Mouse (Mus musculus): ENCODE results near the gene 1500009C09Rik. TPM values are rescaled to one million over a fixed set of nuclear protein-coding genes. Genes with fewer than 3 reads are reported as not detected.

Gene 1500009C09Rik
- polyA plus RNA-seq, 1 experiment from 2014 or later, result 0.68 TPM

- Histone ChIP-seq H3K36me3 (ENCODE audit: control insufficient read depth, insufficient read depth, low read length) (peaks cover 6% of the 10 kb centered on the region; the same call in 1 of the 2 replicates), H3K4me3 (ENCODE audit: low read depth, low read length) (no peak overlapping the region), H3K9me3 (ENCODE audit: control insufficient read depth, low read length) (no peaks in the 10 kb centered on the region), H3K27me3 (ENCODE audit: control insufficient read depth, insufficient read depth, low read length) (peaks cover 70% of the 10 kb centered on the region), H3K9ac (ENCODE audit: low read length) (no peak overlapping the region), H3K4me2 (ENCODE audit: low read depth) (no peak overlapping the region), H3K27ac (ENCODE audit: low read depth, low read length) (no peak overlapping the region), H3K4me1 (ENCODE audit: control insufficient read depth, insufficient read depth, low read length) (peaks cover 23% of the 10 kb centered on the region)
- 81% methylated on average over 13 of the region's 13 CpGs for WGBS
- no peak for DNase-seq (ENCODE audit: low spot score)
- no peak for ATAC-seq (ENCODE audit: insufficient read depth, low FRiP score, low TSS enrichment)
Measured at GRCm38 (mm10) chr15:82209295-82210050, 42.7 kb upstream of the 1500009C09Rik start.

- peaks cover 23% of the 10 kb centered on the region for H3K4me1 ChIP-seq (ENCODE audit: control insufficient read depth, insufficient read depth, low read length)
- DNase-seq (ENCODE audit: low spot score) (no peak), ATAC-seq (ENCODE audit: insufficient read depth, low FRiP score, low TSS enrichment) (no peak)
- H3K27me3 ChIP-seq (ENCODE audit: control insufficient read depth, insufficient read depth, low read length), result peaks cover 82% of the 10 kb centered on the region
- H3K9me3 ChIP-seq (ENCODE audit: control insufficient read depth, low read length), result no peaks in the 10 kb centered on the region
- H3K9ac ChIP-seq (ENCODE audit: low read length), result no peak overlapping the region
- no peak overlapping the region for H3K4me3 ChIP-seq (ENCODE audit: low read depth, low read length)
- WGBS, result 47% methylated on average over 1 of the region's 1 CpGs
- H3K27ac ChIP-seq (ENCODE audit: low read depth, low read length), result no peak overlapping the region
- no peaks in the 10 kb centered on the region for H3K36me3 ChIP-seq (ENCODE audit: control insufficient read depth, insufficient read depth, low read length)
- no peak overlapping the region for H3K4me2 ChIP-seq (ENCODE audit: low read depth)
Measured at GRCm38 (mm10) chr15:82210801-82211200, 41.4 kb upstream of the 1500009C09Rik start.

GRCm38 (mm10) chr15:82211281-82211680 is 40.9 kb upstream of the 1500009C09Rik start:
- H3K4me1 ChIP-seq (ENCODE audit: control insufficient read depth, insufficient read depth, low read length), result peaks cover 23% of the 10 kb centered on the region
- DNase-seq (ENCODE audit: low spot score) (no peak), ATAC-seq (ENCODE audit: insufficient read depth, low FRiP score, low TSS enrichment) (no peak)
- H3K27ac ChIP-seq (ENCODE audit: low read depth, low read length), result no peak overlapping the region
- 1% methylated on average over 11 of the region's 11 CpGs for WGBS
- H3K9ac ChIP-seq (ENCODE audit: low read length), result no peak overlapping the region; the same call in 1 of the 2 replicates
- peaks cover 77% of the 10 kb centered on the region for H3K27me3 ChIP-seq (ENCODE audit: control insufficient read depth, insufficient read depth, low read length)
- H3K4me2 ChIP-seq (ENCODE audit: low read depth), result peak overlapping the region; percentile 52
- H3K36me3 ChIP-seq (ENCODE audit: control insufficient read depth, insufficient read depth, low read length), result no peaks in the 10 kb centered on the region
- peak overlapping the region; percentile 34; the same call in 1 of the 2 replicates for H3K4me3 ChIP-seq (ENCODE audit: low read depth, low read length)
- no peaks in the 10 kb centered on the region for H3K9me3 ChIP-seq (ENCODE audit: control insufficient read depth, low read length)

- Histone ChIP-seq H3K9ac (ENCODE audit: low read length) (peak overlapping the region; percentile 26), H3K36me3 (ENCODE audit: control insufficient read depth, insufficient read depth, low read length) (no peaks in the 10 kb centered on the region), H3K4me3 (ENCODE audit: low read depth, low read length) (peak overlapping the region; percentile 34), H3K27me3 (ENCODE audit: control insufficient read depth, insufficient read depth, low read length) (peaks cover 68% of the 10 kb centered on the region), H3K27ac (ENCODE audit: low read depth, low read length) (no peak overlapping the region), H3K4me1 (ENCODE audit: control insufficient read depth, insufficient read depth, low read length) (peaks cover 16% of the 10 kb centered on the region), H3K9me3 (ENCODE audit: control insufficient read depth, low read length) (no peaks in the 10 kb centered on the region), H3K4me2 (ENCODE audit: low read depth) (peak overlapping the region; percentile 52)
- DNase-seq (ENCODE audit: low spot score), result no peak
- under 1% methylated on average over 102 of the region's 112 CpGs for WGBS
- ATAC-seq (ENCODE audit: insufficient read depth, low FRiP score, low TSS enrichment), result 0 out of 2 replicates have a peak, but pooled peaks have one; percentile 31
Measured at GRCm38 (mm10) chr15:82211911-82212751, 40.1 kb upstream of the 1500009C09Rik start.

- H3K9ac ChIP-seq (ENCODE audit: low read length), result peak within 1 kb of the TSS; percentile 26
- H3K36me3 ChIP-seq (ENCODE audit: control insufficient read depth, insufficient read depth, low read length), result no peaks in the 10 kb centered on the region
- peaks cover 14% of the 10 kb centered on the region for H3K4me1 ChIP-seq (ENCODE audit: control insufficient read depth, insufficient read depth, low read length)
- H3K4me2 ChIP-seq (ENCODE audit: low read depth), result peak within 1 kb of the TSS; percentile 52
- ATAC-seq (ENCODE audit: insufficient read depth, low FRiP score, low TSS enrichment), result no peak
- no peak within 1 kb of the TSS for H3K27ac ChIP-seq (ENCODE audit: low read depth, low read length)
- peaks cover 64% of the 10 kb centered on the region for H3K27me3 ChIP-seq (ENCODE audit: control insufficient read depth, insufficient read depth, low read length)
- no peaks in the 10 kb centered on the region for H3K9me3 ChIP-seq (ENCODE audit: control insufficient read depth, low read length)
- peak within 1 kb of the TSS; percentile 34 for H3K4me3 ChIP-seq (ENCODE audit: low read depth, low read length)
- 0% methylated on average over 34 of the region's 34 CpGs for WGBS
- DNase-seq (ENCODE audit: low spot score), result no peak
Measured at GRCm38 (mm10) chr15:82212752-82213063, 39.5 kb upstream of the 1500009C09Rik start, which contains the start of gene Shisa8. Gene Shisa8, minus strand, starts transcription at chr15:82212815.

GRCm38 (mm10) chr15:82213222-82213621 is 39.0 kb upstream of the 1500009C09Rik start:
- WGBS, result 1% methylated on average over 4 of the region's 4 CpGs
- DNase-seq (ENCODE audit: low spot score), result no peak

GRCm38 (mm10) chr15:82215332-82216046 is 36.7 kb upstream of the 1500009C09Rik start:
- H3K4me1 ChIP-seq (ENCODE audit: control insufficient read depth, insufficient read depth, low read length), result peaks cover 14% of the 10 kb centered on the region
- no peaks in the 10 kb centered on the region for H3K9me3 ChIP-seq (ENCODE audit: control insufficient read depth, low read length)
- no peak for ATAC-seq (ENCODE audit: insufficient read depth, low FRiP score, low TSS enrichment)
- no peak overlapping the region for H3K4me2 ChIP-seq (ENCODE audit: low read depth)
- no peak for DNase-seq (ENCODE audit: low spot score)
- H3K36me3 ChIP-seq (ENCODE audit: control insufficient read depth, insufficient read depth, low read length), result no peaks in the 10 kb centered on the region
- 38% methylated on average over 11 of the region's 11 CpGs for WGBS
- no peak overlapping the region for H3K4me3 ChIP-seq (ENCODE audit: low read depth, low read length)
- no peak overlapping the region for H3K9ac ChIP-seq (ENCODE audit: low read length)
- H3K27ac ChIP-seq (ENCODE audit: low read depth, low read length), result no peak overlapping the region
- H3K27me3 ChIP-seq (ENCODE audit: control insufficient read depth, insufficient read depth, low read length), result peaks cover 44% of the 10 kb centered on the region

More at GRCm38 (mm10) chr15:82213222-82213621, 39.0 kb upstream of the 1500009C09Rik start:
- Histone ChIP-seq H3K36me3 (ENCODE audit: control insufficient read depth, insufficient read depth, low read length) (no peaks in the 10 kb centered on the region), H3K9me3 (ENCODE audit: control insufficient read depth, low read length) (no peaks in the 10 kb centered on the region), H3K4me3 (ENCODE audit: low read depth, low read length) (no peak overlapping the region), H3K4me2 (ENCODE audit: low read depth) (no peak overlapping the region), H3K27ac (ENCODE audit: low read depth, low read length) (no peak overlapping the region), H3K27me3 (ENCODE audit: control insufficient read depth, insufficient read depth, low read length) (peaks cover 59% of the 10 kb centered on the region), H3K9ac (ENCODE audit: low read length) (no peak overlapping the region), H3K4me1 (ENCODE audit: control insufficient read depth, insufficient read depth, low read length) (peaks cover 14% of the 10 kb centered on the region)
- ATAC-seq (ENCODE audit: insufficient read depth, low FRiP score, low TSS enrichment), result no peak

GRCm38 (mm10) chr15:82216142-82216827 is 35.9 kb upstream of the 1500009C09Rik start:
- no peak overlapping the region for H3K4me3 ChIP-seq (ENCODE audit: low read depth, low read length)
- 56% methylated on average over 20 of the region's 20 CpGs for WGBS
- ATAC-seq (ENCODE audit: insufficient read depth, low FRiP score, low TSS enrichment) (no peak), DNase-seq (ENCODE audit: low spot score) (no peak)
- H3K27ac ChIP-seq (ENCODE audit: low read depth, low read length), result no peak overlapping the region
- H3K27me3 ChIP-seq (ENCODE audit: control insufficient read depth, insufficient read depth, low read length), result peaks cover 36% of the 10 kb centered on the region
- H3K9ac ChIP-seq (ENCODE audit: low read length), result no peak overlapping the region
- H3K9me3 ChIP-seq (ENCODE audit: control insufficient read depth, low read length), result no peaks in the 10 kb centered on the region
- H3K4me2 ChIP-seq (ENCODE audit: low read depth), result no peak overlapping the region
- peaks cover 14% of the 10 kb centered on the region for H3K4me1 ChIP-seq (ENCODE audit: control insufficient read depth, insufficient read depth, low read length)
- no peaks in the 10 kb centered on the region for H3K36me3 ChIP-seq (ENCODE audit: control insufficient read depth, insufficient read depth, low read length)

All from neural tube, embryonic 11.5 days (tissue).